Comparison of ENCODE assay signal across 28 mouse cellular contexts in the genomic region with DNA sequence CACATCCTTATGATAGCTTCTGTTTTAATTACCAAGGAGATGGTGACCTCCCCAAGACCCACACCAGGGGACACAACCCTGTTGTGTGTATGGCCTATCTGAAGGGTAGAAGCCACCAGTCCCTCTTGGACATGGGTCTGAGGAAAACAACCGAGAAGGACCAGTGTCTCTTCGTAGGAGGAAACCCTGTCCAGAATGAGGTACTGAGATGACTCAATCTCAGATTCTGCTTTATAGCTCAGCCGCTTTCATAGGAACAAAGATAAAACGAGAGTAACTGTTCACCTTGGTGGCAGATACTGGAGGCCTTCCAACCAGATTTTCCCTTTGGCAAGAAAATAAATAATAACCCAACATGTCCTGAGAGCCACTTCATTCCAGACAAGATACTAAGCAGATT.
"Had no signal": no experiment of that assay in that cellular context is flagged by ENCODE, and none has a peak within 500 bp of the region (broad histone marks: within the 10 kb centered on the region; RNA-seq: fewer than 3 reads in every experiment).

No protein-coding gene starts in this region.

- H3K27ac ChIP-seq: gastrocnemius, adult 2 months; heart, adult 2 months; hindbrain, embryonic 10.5 days; hindbrain, embryonic 12.5 days; hindbrain, embryonic 14.5 days; intestine, embryonic 15.5 days; layer of hippocampus, adult 2 months; left cerebral cortex, adult 2 months; limb, embryonic 10.5 days; limb, embryonic 12.5 days; liver, embryonic 13.5 days; liver, embryonic 15.5 days had no signal

- H3K36me3 ChIP-seq: heart, embryonic 12.5 days; hindbrain, embryonic 10.5 days; hindbrain, embryonic 12.5 days; intestine, embryonic 15.5 days; limb, embryonic 10.5 days; limb, embryonic 12.5 days; liver, embryonic 13.5 days; liver, embryonic 15.5 days had no signal

- H3K27me3 ChIP-seq: heart, embryonic 12.5 days; hindbrain, embryonic 12.5 days; intestine, embryonic 15.5 days; limb, embryonic 12.5 days; liver, embryonic 13.5 days; liver, embryonic 15.5 days had no signal

- H3K9me3 ChIP-seq: heart, embryonic 12.5 days; hindbrain, embryonic 10.5 days; hindbrain, embryonic 12.5 days; intestine, embryonic 15.5 days; limb, embryonic 10.5 days; limb, embryonic 12.5 days; liver, embryonic 13.5 days; liver, embryonic 15.5 days had no signal

- DNase-seq: gastrocnemius, adult 2 months; gastrocnemius, postnatal 10 days; gastrocnemius, postnatal 25 days; heart, adult 2 months; heart, postnatal 10 days; heart, postnatal 4 days; kidney, adult 18-20 months; kidney, adult 8-10 months; kidney, postnatal 10 days; kidney, postnatal 25 days; kidney, postnatal 4 days; liver; liver, embryonic 13.5 days; liver, postnatal 0 days had no signal

- ATAC-seq: hindbrain, embryonic 16.5 days; inflammation-experienced regulatory T-cells, adult 6 months; intestine, embryonic 15.5 days; intestine, postnatal 0 days; liver, postnatal 0 days had no signal

- H3K4me2 ChIP-seq: heart, embryonic 12.5 days; hindbrain, embryonic 12.5 days; hindbrain, embryonic 14.5 days; intestine, embryonic 15.5 days; limb, embryonic 12.5 days; liver, embryonic 11.5 days; liver, embryonic 13.5 days; liver, embryonic 15.5 days had no signal

- H3K9ac ChIP-seq: heart, embryonic 12.5 days; hindbrain, embryonic 12.5 days; hindbrain, embryonic 14.5 days; intestine, embryonic 15.5 days; limb, embryonic 12.5 days; liver, embryonic 13.5 days; liver, embryonic 15.5 days; liver, postnatal 0 days had no signal

- H3K4me3 ChIP-seq: gastrocnemius, adult 2 months; heart, adult 2 months; heart, embryonic 12.5 days; hindbrain, embryonic 10.5 days; hindbrain, embryonic 12.5 days; intestine, embryonic 15.5 days; layer of hippocampus, adult 2 months; left cerebral cortex, adult 2 months; limb, embryonic 10.5 days; limb, embryonic 12.5 days; liver, embryonic 13.5 days; liver, embryonic 15.5 days had no signal

- H3K4me1 ChIP-seq: hindbrain, embryonic 10.5 days; hindbrain, embryonic 12.5 days; intestine, embryonic 15.5 days; liver, embryonic 13.5 days; liver, embryonic 15.5 days had no signal
